Mouse (Mus musculus): Measurements from ENCODE around the gene Vamp4. TPM values are rescaled to one million over a fixed set of nuclear protein-coding genes. Genes with fewer than 3 reads are reported as not detected.
"Not testable (repeated sequence)": the region's sequence is repeated elsewhere in the genome, so short reads cannot be mapped to it uniquely, and the experiment has no call there.

Vamp4 gene
- polyA plus RNA-seq, 1 experiment, result not detected

DNA sequence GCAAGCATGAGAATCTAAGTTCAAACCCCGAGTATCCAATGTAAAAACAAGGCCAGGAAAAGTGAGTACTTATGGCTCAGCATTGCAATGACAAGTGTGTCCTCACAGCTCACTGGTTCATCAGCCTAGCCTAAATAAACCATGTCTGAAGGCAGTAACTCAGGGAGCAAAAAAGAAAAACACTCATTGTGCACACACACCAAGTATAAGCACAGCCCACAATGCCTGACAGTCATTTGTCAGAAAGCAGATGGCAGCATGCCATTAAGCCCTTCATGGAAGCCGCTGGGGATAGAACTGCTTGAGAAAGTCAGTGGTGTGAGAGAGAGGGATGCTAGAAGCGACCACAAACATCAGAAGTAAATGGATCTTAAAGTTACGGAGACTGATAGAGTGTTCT, 31.0 kb downstream of the Vamp4 start:
- TF ChIP-seq POLR2A (IDR thresholded peaks at IDR 0.05; ENCODE audit: insufficient read depth, low read depth, low read length) (no peak), CTCF (IDR thresholded peaks at IDR 0.05; ENCODE audit: insufficient read depth, low read depth, low read length) (no peak)
- 55% methylated on average over 4 of the region's 4 CpGs for whole genome bisulfite sequencing
- Histone ChIP-seq H3K4me1 (ENCODE audit: control insufficient read depth, insufficient read depth, low read length) (no peaks in the 10 kb centered on the region), H3K4me3 (ENCODE audit: insufficient read depth, low read depth, low read length) (no peak overlapping the region), H3K27ac (ENCODE audit: insufficient read depth, low read depth, low read length) (no peak overlapping the region)

DNA sequence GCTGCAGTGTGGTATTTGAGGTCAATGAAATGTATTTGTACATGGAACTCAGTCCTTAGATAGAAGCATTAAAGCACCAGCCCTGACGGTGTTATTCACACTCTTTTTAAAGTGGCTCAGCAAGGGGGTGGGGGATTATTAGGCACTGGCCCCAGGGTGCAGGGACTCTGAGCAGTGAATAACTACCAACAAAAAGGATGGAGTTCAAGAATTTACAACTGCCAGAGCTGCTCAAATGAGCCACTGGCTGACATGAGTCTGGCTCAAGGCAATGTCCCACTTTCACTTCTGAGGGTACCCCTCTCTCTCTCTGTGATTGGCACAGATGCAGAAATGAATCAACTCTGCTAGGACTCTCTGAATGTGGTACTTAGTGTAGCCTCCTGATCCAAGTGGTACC, 37.8 kb downstream of the Vamp4 start:
- Histone ChIP-seq H3K4me1 (ENCODE audit: control insufficient read depth, insufficient read depth, low read length) (no peaks in the 10 kb centered on the region), H3K4me3 (ENCODE audit: insufficient read depth, low read depth, low read length) (no peak overlapping the region), H3K27ac (ENCODE audit: insufficient read depth, low read depth, low read length) (no peak overlapping the region)
- WGBS, result 24% methylated on average over 1 of the region's 1 CpGs
- TF ChIP-seq CTCF (IDR thresholded peaks at IDR 0.05; ENCODE audit: insufficient read depth, low read depth, low read length), result no peak
- TF ChIP-seq POLR2A (IDR thresholded peaks at IDR 0.05; ENCODE audit: insufficient read depth, low read depth, low read length), result no peak

DNA sequence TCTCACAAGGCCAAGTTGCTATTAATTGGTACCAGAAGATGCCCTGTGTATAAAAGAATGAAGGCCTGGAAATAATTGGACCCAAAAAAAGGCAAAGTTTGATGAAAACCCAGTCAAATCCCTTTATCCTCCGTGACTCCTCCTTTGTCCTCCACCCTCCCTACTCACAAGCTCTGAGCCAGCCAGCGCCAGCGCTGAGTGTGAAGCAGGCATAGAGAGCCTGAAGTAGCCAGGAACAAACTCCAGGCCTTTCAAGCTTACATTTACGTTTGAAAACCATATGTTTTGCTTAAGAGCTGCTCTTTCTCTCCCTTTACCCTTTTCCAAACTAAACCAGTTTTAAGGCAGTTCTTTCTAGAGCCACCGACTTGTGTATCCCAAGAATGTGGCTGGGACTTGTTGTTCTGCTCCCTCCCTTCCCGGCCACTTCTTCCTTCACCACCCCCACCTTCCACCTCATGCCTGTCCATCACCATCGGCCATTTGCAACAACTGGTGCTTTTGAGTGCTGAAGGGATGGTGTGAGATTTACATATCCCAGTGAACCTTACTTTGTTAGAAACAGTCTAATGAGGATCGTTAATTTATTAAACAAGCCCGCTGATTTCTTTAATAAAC, 39.4 kb downstream of the Vamp4 start:
- Histone ChIP-seq H3K4me1 (ENCODE audit: control insufficient read depth, insufficient read depth, low read length) (no peaks in the 10 kb centered on the region), H3K27ac (ENCODE audit: insufficient read depth, low read depth, low read length) (no peak overlapping the region), H3K4me3 (ENCODE audit: insufficient read depth, low read depth, low read length) (no peak overlapping the region)
- WGBS, result 53% methylated on average over 9 of the region's 9 CpGs
- TF ChIP-seq CTCF (IDR thresholded peaks at IDR 0.05; ENCODE audit: insufficient read depth, low read depth, low read length), result no peak
- no peak for TF ChIP-seq POLR2A (IDR thresholded peaks at IDR 0.05; ENCODE audit: insufficient read depth, low read depth, low read length)

DNA sequence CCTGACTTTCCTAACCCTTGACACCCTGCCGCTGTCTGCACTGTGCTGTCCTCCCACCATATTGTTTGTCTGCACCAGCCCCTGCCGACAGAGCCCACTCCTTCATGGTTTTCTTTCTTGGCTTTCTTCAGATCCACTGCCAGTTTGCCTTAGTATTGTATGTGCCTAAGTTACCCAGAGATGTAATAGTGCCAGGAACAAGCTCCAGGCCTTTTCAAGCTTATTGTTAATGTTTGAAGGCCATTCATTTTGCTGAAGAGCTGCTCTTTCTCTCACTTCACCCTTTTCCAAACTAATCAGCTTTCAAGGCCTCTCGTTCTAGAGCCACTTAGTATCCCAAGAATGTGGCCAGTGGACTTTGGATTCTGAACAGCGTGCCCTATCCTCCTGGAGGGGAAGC, 40.9 kb downstream of the Vamp4 start:
- TF ChIP-seq POLR2A (IDR thresholded peaks at IDR 0.05; ENCODE audit: insufficient read depth, low read depth, low read length), result no peak
- no peak for TF ChIP-seq CTCF (IDR thresholded peaks at IDR 0.05; ENCODE audit: insufficient read depth, low read depth, low read length)
- no peaks in the 10 kb centered on the region for H3K4me1 ChIP-seq (ENCODE audit: control insufficient read depth, insufficient read depth, low read length)
- no peak overlapping the region for H3K4me3 ChIP-seq (ENCODE audit: insufficient read depth, low read depth, low read length)
- H3K27ac ChIP-seq (ENCODE audit: insufficient read depth, low read depth, low read length), result no peak overlapping the region
- WGBS, result 45% methylated on average over 4 of the region's 4 CpGs

DNA sequence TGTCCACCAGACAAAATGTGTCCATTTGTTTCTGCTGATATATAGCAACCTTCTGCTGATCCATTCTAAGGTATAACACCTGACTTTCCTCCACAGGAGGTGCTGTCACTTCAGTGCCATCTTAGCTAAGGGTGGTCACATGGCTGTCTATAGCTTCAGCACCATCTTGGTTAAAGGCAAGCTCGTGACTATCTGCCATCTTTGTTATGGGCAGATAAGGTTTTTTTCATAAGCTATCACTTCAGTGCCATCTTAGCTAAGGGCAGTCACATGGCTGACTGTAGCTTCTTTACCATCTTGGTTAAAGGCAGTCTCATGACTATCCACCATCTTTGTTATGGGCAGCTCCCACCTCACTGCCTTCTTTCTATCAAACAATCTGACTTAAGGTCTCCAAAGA, 45.2 kb downstream of the Vamp4 start:
- WGBS, result 75% methylated on average over 1 of the region's 1 CpGs
- H3K27ac ChIP-seq (ENCODE audit: insufficient read depth, low read depth, low read length), result no peak overlapping the region
- H3K4me1 ChIP-seq (ENCODE audit: control insufficient read depth, insufficient read depth, low read length), result no peaks in the 10 kb centered on the region
- TF ChIP-seq CTCF (IDR thresholded peaks at IDR 0.05; ENCODE audit: insufficient read depth, low read depth, low read length) (no peak), POLR2A (IDR thresholded peaks at IDR 0.05; ENCODE audit: insufficient read depth, low read depth, low read length) (no peak)
- H3K4me3 ChIP-seq (ENCODE audit: insufficient read depth, low read depth, low read length), result no peak overlapping the region

DNA sequence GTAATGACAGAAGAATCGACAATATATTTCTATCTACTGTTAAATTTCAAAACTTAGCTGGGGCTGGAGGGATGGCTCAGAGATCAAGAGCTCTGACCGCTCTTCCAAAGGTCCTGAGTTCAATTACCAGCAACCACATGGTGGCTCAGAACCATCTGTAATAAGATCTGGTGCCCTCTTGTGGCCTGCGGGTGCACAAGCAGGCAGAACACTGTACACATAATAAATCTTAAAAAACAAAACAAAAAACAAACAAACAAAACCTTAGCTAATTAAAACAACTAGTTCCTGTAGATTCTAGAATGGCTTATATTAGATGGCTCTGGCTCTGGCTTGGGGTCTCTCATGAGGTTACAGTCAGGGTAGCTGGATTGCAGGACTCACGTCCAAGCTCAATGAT, 50.2 kb downstream of the Vamp4 start:
- TF ChIP-seq CTCF (IDR thresholded peaks at IDR 0.05; ENCODE audit: insufficient read depth, low read depth, low read length) (no peak), POLR2A (IDR thresholded peaks at IDR 0.05; ENCODE audit: insufficient read depth, low read depth, low read length) (no peak)
- H3K27ac ChIP-seq (ENCODE audit: insufficient read depth, low read depth, low read length), result no peak overlapping the region
- H3K4me1 ChIP-seq (ENCODE audit: control insufficient read depth, insufficient read depth, low read length), result no peaks in the 10 kb centered on the region
- H3K4me3 ChIP-seq (ENCODE audit: insufficient read depth, low read depth, low read length), result no peak overlapping the region
- 72% methylated on average over 4 of the region's 4 CpGs for WGBS

DNA sequence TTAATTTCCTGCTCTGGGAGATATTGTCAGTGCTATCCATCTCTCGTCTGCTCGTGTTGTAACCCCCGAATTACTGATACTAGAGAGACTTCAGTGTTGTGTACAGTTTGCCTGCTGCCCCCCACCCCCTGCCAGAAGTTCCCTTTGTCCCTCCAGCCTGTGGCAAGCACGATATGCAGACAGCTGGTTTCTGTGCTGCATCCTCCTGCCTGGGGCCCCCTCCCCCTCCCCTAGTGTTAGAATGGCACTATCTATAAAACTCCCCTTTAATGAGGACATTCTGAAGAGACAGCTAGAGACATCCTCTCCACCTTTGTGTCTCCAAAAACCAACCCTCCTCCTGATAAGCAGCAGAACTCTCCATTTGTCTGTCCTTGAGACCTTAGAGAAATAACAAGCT, 53.6 kb downstream of the Vamp4 start:
- H3K4me3 ChIP-seq (ENCODE audit: insufficient read depth, low read depth, low read length), result no peak overlapping the region
- no peak for TF ChIP-seq CTCF (IDR thresholded peaks at IDR 0.05; ENCODE audit: insufficient read depth, low read depth, low read length)
- TF ChIP-seq POLR2A (IDR thresholded peaks at IDR 0.05; ENCODE audit: insufficient read depth, low read depth, low read length), result no peak
- 53% methylated on average over 4 of the region's 4 CpGs for WGBS
- no peak overlapping the region for H3K27ac ChIP-seq (ENCODE audit: insufficient read depth, low read depth, low read length)
- no peaks in the 10 kb centered on the region for H3K4me1 ChIP-seq (ENCODE audit: control insufficient read depth, insufficient read depth, low read length)

DNA sequence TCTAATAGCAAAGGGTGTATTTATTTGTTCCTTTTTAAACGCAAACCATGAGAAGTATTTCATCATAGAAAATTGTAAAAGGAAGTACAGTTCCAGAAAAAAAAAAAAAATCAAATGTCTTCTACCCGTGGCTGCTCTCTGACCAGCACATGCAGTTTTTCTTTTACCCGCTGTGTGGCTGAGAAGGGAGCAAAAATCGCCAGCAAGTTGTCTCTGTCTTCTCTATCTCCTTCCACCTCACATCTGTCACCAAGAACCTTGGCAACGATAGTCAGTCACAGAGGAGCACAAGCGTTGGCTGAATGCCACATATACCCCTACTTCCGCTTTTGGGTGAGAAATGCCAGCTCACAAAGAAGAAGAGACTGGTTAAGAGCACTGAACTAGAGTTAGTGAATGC, 54.9 kb downstream of the Vamp4 start:
- no peak for TF ChIP-seq CTCF (IDR thresholded peaks at IDR 0.05; ENCODE audit: insufficient read depth, low read depth, low read length)
- H3K4me3 ChIP-seq (ENCODE audit: insufficient read depth, low read depth, low read length), result no peak overlapping the region
- no peak overlapping the region for H3K27ac ChIP-seq (ENCODE audit: insufficient read depth, low read depth, low read length)
- 35% methylated on average over 7 of the region's 7 CpGs for WGBS
- no peaks in the 10 kb centered on the region for H3K4me1 ChIP-seq (ENCODE audit: control insufficient read depth, insufficient read depth, low read length)

DNA sequence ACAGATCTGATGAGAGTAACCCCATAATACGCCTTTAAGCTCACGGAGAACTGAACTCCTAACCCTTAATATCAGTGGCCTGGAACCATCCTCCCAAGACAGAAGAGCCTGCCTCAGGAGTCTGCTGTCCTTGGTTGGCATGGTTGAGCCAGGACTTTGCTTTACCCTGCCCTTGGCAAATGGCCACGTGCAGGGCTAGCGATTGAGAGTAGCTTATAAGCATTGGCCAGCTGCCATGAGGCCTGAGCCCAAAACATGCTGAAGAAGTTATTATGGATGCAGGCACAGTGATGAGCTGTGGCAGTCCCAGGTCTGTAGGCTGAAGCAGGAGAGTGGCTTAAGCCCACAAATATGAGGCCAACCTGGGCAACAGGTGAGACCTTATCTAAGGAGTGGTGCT, 57.5 kb downstream of the Vamp4 start:
- not testable (repeated sequence) for H3K4me1 ChIP-seq (ENCODE audit: control insufficient read depth, insufficient read depth, low read length); H3K27ac ChIP-seq (ENCODE audit: insufficient read depth, low read depth, low read length); H3K4me3 ChIP-seq (ENCODE audit: insufficient read depth, low read depth, low read length)
- 58% methylated on average over 4 of the region's 4 CpGs for WGBS

DNA sequence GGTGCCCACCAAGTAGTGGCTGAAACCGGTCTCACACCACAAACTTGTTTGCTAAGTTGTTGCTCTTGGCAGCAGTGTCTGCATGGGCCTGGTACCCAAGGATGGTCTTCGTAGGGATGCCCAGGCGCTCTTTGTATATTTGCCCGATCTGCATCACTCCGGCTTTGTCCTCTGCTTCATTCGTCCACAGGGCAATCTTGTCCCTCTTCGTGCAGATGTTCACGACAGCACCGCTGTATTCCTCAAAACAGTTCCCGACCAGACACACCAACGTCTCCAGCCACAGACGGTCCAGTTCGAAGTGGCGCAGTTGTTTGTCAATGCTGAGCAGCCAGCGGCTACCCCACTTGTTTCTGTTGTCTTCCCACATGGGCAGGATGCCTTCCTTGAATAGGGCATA, 58.0 kb downstream of the Vamp4 start:
- WGBS, result 97% methylated on average over 15 of the region's 15 CpGs
- H3K27ac ChIP-seq (ENCODE audit: insufficient read depth, low read depth, low read length); H3K4me1 ChIP-seq (ENCODE audit: control insufficient read depth, insufficient read depth, low read length); H3K4me3 ChIP-seq (ENCODE audit: insufficient read depth, low read depth, low read length): not testable (repeated sequence)

DNA sequence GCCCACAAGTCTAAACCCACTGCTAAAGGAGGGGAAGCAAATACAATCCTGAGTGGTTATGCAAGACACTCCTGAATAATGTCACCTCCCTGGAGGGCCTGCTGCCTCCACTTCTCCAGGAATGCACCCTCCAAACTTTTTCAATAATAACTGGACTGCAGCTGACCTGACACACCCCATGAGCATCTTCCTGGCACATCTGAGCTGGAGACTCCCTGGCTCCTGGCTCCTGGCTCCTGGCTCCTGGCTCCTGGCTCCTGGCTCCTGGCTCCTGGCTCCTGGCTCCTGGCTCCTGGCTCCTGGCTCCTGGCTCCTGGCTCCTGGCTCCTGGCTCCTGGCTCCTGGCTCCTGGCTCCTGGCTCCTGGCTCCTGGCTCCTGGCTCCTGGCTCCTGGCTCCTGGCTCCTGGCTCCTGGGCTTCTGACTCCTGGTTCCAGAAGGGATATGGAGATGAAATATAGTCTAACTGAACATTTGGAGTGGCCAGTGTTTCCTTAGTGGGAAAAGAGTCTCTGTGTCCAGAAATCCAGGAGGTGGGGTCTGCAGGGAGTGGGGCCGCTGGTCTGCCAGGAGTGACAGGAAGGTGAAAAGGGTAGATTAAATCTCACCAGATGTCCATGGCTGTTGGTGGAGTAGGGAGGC, 65.1 kb downstream of the Vamp4 start:
- WGBS, result 64% methylated on average over 1 of the region's 1 CpGs
- not testable (repeated sequence) for H3K4me3 ChIP-seq (ENCODE audit: insufficient read depth, low read depth, low read length); H3K4me1 ChIP-seq (ENCODE audit: control insufficient read depth, insufficient read depth, low read length); H3K27ac ChIP-seq (ENCODE audit: insufficient read depth, low read depth, low read length)
